Mouse (Mus musculus) inflammation-experienced regulatory T-cells, adult 16 weeks (primary cell): ENCODE data around the gene Gdi1. TPM values are rescaled to one million over a fixed set of nuclear protein-coding genes. Genes with fewer than 3 reads are reported as not detected.

Experiments used
- polyA plus RNA-seq: library from polyadenylated mRNA; unstranded; fragments of 100-300 nt; shearing (Covaris generic); gene quantifications from one replicate; pipeline ENCODE4 v1.2.1, GENCODE M21; 2017

Gene Gdi1
- polyA plus RNA-seq: 335 TPM

GRCm38 (mm10) chrX:74304867-74305700, at the start of gene Gdi1:
Gdi1 (plus strand) TSS chrX:74304998.

GRCm38 (mm10) chrX:74270062-74270901, 34.5 kb upstream of the Gdi1 start, which contains the start of gene Rpl10:
Rpl10 (plus strand) TSS chrX:74270812.

GRCm38 (mm10) chrX:74281732-74282394, 22.9 kb upstream of the Gdi1 start, which contains the start of the genes Taz and Dnase1l1:
Taz (plus strand) TSS chrX:74281912.
Dnase1l1 (minus strand) TSS chrX:74282337.

GRCm38 (mm10) chrX:74296538-74297448, 8.0 kb upstream of the Gdi1 start, which contains the start of gene Atp6ap1:
Atp6ap1 (plus strand) TSS chrX:74297097.

GRCm38 (mm10) chrX:74312540-74313464, 8.0 kb downstream of the Gdi1 start, which contains the start of gene Fam50a:
Fam50a (plus strand) TSS chrX:74313033.

GRCm38 (mm10) chrX:74328725-74329161, 23.9 kb downstream of the Gdi1 start, which contains the start of gene Plxna3:
Plxna3 (plus strand) TSS chrX:74329066.

GRCm38 (mm10) chrX:74353467-74353770, 48.6 kb downstream of the Gdi1 start, which contains the start of gene Lage3:
Lage3 (minus strand) TSS chrX:74353618.

Other genes starting within 250 kb of the Gdi1 start
- gene Opn1mw, start 177.5 kb upstream of the Gdi1 start, polyA plus RNA-seq: not detected
- gene Mecp2, start 169.6 kb upstream of the Gdi1 start, polyA plus RNA-seq: 46.0 TPM
- not detected for gene Tex28, start 137.2 kb upstream of the Gdi1 start, polyA plus RNA-seq
- 2.4 TPM for gene Tktl1, start 127.7 kb upstream of the Gdi1 start, polyA plus RNA-seq
- gene Flna, start 55.2 kb upstream of the Gdi1 start, polyA plus RNA-seq: 352 TPM
- 63.3 TPM for gene Emd, start 50.3 kb upstream of the Gdi1 start, polyA plus RNA-seq
- gene Rpl10, start 34.2 kb upstream of the Gdi1 start, polyA plus RNA-seq: 85.1 TPM
- 180 TPM for gene Taz, start 23.1 kb upstream of the Gdi1 start, polyA plus RNA-seq
- 26.0 TPM for gene Dnase1l1, start 22.7 kb upstream of the Gdi1 start, polyA plus RNA-seq
- 197 TPM for gene Atp6ap1, start 7.9 kb upstream of the Gdi1 start, polyA plus RNA-seq
- gene Fam50a, start 8.0 kb downstream of the Gdi1 start, polyA plus RNA-seq: 60.5 TPM
- gene Plxna3, start 24.1 kb downstream of the Gdi1 start, polyA plus RNA-seq: 6.8 TPM
- gene Lage3, start 48.6 kb downstream of the Gdi1 start, polyA plus RNA-seq: 57.9 TPM
- gene Ubl4a, start 68.2 kb downstream of the Gdi1 start, polyA plus RNA-seq: 65.9 TPM
- gene Slc10a3, start 68.4 kb downstream of the Gdi1 start, polyA plus RNA-seq: 48.1 TPM
- 41.3 TPM for gene Fam3a, start 88.3 kb downstream of the Gdi1 start, polyA plus RNA-seq
- gene Ikbkg, start 88.3 kb downstream of the Gdi1 start, polyA plus RNA-seq: 60.3 TPM
- gene G6pdx, start 124.2 kb downstream of the Gdi1 start, polyA plus RNA-seq: 64.2 TPM
- gene Gm6880, start 176.4 kb downstream of the Gdi1 start, polyA plus RNA-seq: not detected